Mouse (Mus musculus) neural tube, embryonic 11.5 days (tissue): ENCODE measurements around the gene Cers6. TPM values are rescaled to one million over a fixed set of nuclear protein-coding genes. Genes with fewer than 3 reads are reported as not detected.

Experiments
- ATAC-seq: fragments of 200-750 bp; cut with Nextera tagmentation; 2 replicates; pipeline ENCODE4 v1.8.0; 2017; ENCODE audit warnings: moderate number of reproducible peaks, mild to moderate bottlenecking, moderate TSS enrichment, moderate library complexity; ENCODE audit not compliant: insufficient read depth, low FRiP score, low TSS enrichment
- DNase-seq: peaks from one replicate; pipeline ENCODE4 v3.0.0-alpha.2; 2015; ENCODE audit warnings: low spot score
- H3K27ac ChIP-seq: fragments of 300-500 bp; sonication (generic); 2 replicates; pipeline ENCODE4 v1.5.1; 2014; ENCODE audit warnings: low read depth, mild to moderate bottlenecking, low read length
- H3K27me3 ChIP-seq: fragments of 300-500 bp; sonication (generic); 2 replicates; pipeline ENCODE4 v1.6.1; 2014; ENCODE audit warnings: mild to moderate bottlenecking, low read length, mixed read lengths; ENCODE audit not compliant: control insufficient read depth, insufficient read depth
- H3K36me3 ChIP-seq: fragments of 300-500 bp; sonication (generic); 2 replicates; pipeline ENCODE4 v1.6.1; 2014; ENCODE audit warnings: mild to moderate bottlenecking, low read length, moderate library complexity, mixed read lengths; ENCODE audit not compliant: control insufficient read depth, insufficient read depth
- H3K4me1 ChIP-seq: fragments of 300-500 bp; sonication (generic); 2 replicates; pipeline ENCODE4 v1.6.1; 2014; ENCODE audit warnings: low read length, mixed read lengths; ENCODE audit not compliant: control insufficient read depth, insufficient read depth
- H3K4me2 ChIP-seq: fragments of 300-500 bp; sonication (generic); 2 replicates; pipeline ENCODE4 v1.6.1; 2014; ENCODE audit warnings: low read depth, mild to moderate bottlenecking, moderate library complexity
- H3K4me3 ChIP-seq: fragments of 300-500 bp; sonication (generic); 2 replicates; pipeline ENCODE4 v1.5.1; 2014; ENCODE audit warnings: low read depth, low read length
- H3K9ac ChIP-seq: fragments of 300-500 bp; sonication (generic); 2 replicates; pipeline ENCODE4 v1.6.1; 2014; ENCODE audit warnings: mild to moderate bottlenecking, low read length
- H3K9me3 ChIP-seq: fragments of 300-500 bp; sonication (generic); 2 replicates; pipeline ENCODE4 v1.6.1; 2016; ENCODE audit warnings: low read length; ENCODE audit not compliant: control insufficient read depth
- WGBS: fragments of 180-500 bp; shearing (Covaris S2); extraction: QIAGEN DNeasy Blood & Tissue Kit; methylation state at CpG from one replicate; pipeline ENCODE4 v1.1.7; 2014; 5-methylcytosine and 5-hydroxymethylcytosine counted together
- polyA plus RNA-seq: library from polyadenylated mRNA; unstranded; fragments of >200 nt; fragmentation: Nextera tagmentation; extraction: Ambion mirVana; gene quantifications from 2 replicates; pipeline ENCODE4 v1.2.1, GENCODE M21; 2014

The Cers6 gene
- polyA plus RNA-seq, 1 experiment from 2014 or later: 64.9 TPM

DNA sequence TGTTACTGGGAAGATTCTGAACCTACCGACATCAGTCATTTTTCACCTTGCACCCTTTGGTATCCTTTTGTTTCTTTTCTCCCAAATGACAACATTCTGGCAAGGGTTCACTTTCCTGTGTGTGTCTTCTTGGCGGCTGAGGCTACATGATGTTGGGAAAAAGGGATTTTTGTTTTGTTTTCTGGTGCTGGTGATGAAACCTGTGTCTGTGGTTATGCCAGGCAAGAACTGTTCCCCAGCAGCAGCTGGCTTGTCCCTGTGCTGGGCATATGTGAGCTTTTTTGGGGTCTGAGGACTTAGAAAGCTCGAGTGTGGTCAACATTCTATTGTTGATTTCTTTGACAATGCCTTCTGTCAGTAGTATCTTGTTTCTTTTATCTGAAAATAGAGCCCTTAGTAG is 45.7 kb downstream of the Cers6 start:
- Histone ChIP-seq H3K4me1 (no peaks in the 10 kb centered on the region), H3K4me2 (no peak overlapping the region), H3K27ac (no peak overlapping the region), H3K36me3 (no peaks in the 10 kb centered on the region), H3K9me3 (no peaks in the 10 kb centered on the region), H3K27me3 (no peaks in the 10 kb centered on the region), H3K9ac (no peak overlapping the region), H3K4me3 (no peak overlapping the region)
- ATAC-seq (no peak), DNase-seq (no peak)
- 91% methylated on average over 3 of the region's 3 CpGs for WGBS

DNA sequence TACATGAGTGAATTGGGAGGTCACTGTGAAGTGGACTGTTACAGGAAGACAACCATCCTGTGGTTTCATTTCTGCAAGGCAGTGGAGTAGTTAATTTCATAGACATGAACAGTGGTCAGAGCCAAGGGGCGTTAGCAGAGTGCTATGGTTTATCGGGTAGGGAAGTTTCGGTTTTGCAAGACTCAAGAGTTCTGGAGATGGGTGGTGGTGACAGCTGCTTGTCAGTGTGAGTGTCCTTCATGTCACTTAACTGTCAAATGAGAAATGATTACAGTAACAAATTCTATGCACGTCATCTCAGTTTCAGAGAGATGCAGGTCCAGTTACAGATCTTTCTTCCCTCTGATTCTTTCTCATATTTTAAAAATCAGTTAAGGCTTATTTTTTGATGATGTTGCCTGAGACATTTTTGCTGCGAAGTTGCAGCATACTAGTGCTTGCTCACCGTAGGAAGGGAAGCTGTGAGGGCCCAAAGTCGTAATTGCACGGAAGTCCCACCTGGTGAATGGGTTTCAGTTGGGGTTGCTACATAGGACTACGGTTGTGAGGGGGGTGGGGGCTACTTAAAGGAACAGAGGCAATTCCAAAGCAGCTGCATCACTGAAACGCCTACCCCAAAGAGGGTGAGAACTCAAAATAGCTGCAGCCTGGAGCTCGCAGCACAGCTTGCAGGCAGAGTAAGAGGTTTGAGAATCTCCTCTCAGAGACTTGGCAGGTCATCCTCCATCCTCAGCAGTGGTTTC is 46.7 kb downstream of the Cers6 start:
- no peak overlapping the region for H3K9ac ChIP-seq
- no peaks in the 10 kb centered on the region for H3K9me3 ChIP-seq
- no peak overlapping the region for H3K27ac ChIP-seq
- ATAC-seq (no peak), DNase-seq (no peak)
- WGBS: 79% methylated on average over 11 of the region's 11 CpGs
- H3K36me3 ChIP-seq: no peaks in the 10 kb centered on the region
- H3K4me2 ChIP-seq: no peak overlapping the region
- H3K4me1 ChIP-seq: no peaks in the 10 kb centered on the region
- H3K4me3 ChIP-seq: no peak overlapping the region
- H3K27me3 ChIP-seq: no peaks in the 10 kb centered on the region

- 60% methylated on average over 7 of the region's 7 CpGs for WGBS
- Histone ChIP-seq H3K9ac (no peak overlapping the region), H3K4me3 (no peak overlapping the region), H3K4me2 (no peak overlapping the region), H3K27me3 (no peaks in the 10 kb centered on the region), H3K27ac (no peak overlapping the region), H3K9me3 (no peaks in the 10 kb centered on the region), H3K4me1 (no peaks in the 10 kb centered on the region), H3K36me3 (no peaks in the 10 kb centered on the region)
- DNase-seq: no peak
- ATAC-seq: no peak
These were observed 49.5 kb downstream of the Cers6 start for GRCm38 (mm10) chr2:68910727-68911126.

DNA sequence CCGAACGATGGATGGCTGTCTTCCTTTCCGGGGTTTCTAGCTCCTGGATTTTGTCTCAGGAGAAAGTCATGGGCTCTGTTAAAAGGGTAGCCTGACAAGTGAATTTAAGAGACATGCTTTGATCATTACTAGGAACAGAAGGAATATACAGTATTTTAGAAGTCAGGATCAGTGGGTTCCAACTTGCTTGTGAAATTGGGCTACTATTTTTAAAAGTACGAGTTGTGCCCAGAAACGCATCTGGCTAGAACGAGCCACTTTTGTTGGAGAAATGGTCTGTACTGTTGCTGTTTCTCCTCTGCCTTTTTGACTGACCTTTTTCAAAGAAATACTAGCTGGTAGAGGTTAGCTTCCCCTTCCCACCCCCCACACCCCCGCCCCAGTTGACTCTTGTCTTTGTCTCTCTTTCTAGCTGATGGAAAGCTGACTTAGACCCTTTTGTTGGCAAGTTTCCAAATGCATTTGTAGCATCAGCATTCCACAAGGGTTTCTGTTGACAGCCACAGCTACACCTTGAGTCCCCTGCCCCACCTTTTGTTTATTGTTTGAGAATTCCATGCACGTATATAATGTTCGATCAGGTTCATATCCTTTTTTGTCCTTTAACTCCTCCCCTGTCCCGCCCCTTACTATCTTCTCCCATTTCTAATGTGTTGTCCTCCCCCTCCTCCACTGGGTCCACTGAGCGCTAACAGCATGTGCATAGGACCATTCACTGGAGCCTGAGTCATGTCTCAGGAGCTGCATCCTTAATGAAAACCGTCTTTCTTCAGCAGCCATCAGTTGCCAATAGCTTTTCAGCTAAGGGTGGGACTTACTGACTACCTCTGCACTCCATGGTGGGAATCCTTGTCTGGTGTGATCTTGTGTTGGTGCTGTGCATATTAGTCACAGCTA is 50.6 kb downstream of the Cers6 start:
- Histone ChIP-seq H3K4me3 (no peak overlapping the region), H3K36me3 (no peaks in the 10 kb centered on the region), H3K27me3 (no peaks in the 10 kb centered on the region), H3K4me2 (no peak overlapping the region), H3K27ac (no peak overlapping the region), H3K9ac (no peak overlapping the region), H3K9me3 (no peaks in the 10 kb centered on the region), H3K4me1 (no peaks in the 10 kb centered on the region)
- DNase-seq: no peak
- no peak for ATAC-seq
- 89% methylated on average over 12 of the region's 12 CpGs for WGBS

DNA sequence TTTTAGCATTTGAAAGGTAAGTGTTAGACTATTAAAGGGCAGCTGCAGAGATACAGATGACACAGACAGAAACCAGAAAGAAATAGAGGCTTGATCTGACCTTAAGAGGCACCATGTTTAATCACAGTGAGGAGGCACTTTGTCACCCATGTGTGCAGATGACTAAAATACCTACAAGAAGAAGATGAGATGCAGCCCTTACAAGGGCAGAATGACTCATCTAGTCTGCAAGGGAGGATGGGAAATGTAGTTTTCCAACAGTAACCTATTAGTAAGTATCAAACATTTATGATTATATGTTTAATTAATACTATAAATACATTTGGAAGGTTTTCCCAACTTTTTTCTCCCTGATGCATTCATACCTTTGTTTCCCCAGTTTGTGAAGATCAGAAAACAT is 54.5 kb downstream of the Cers6 start:
- no peaks in the 10 kb centered on the region for H3K36me3 ChIP-seq
- DNase-seq: no peak
- H3K4me2 ChIP-seq: no peak overlapping the region
- no peak for ATAC-seq
- H3K4me3 ChIP-seq: no peak overlapping the region
- no peaks in the 10 kb centered on the region for H3K4me1 ChIP-seq
- no peaks in the 10 kb centered on the region for H3K27me3 ChIP-seq
- H3K27ac ChIP-seq: no peak overlapping the region
- H3K9ac ChIP-seq: no peak overlapping the region
- H3K9me3 ChIP-seq: no peaks in the 10 kb centered on the region

- H3K4me2 ChIP-seq: no peak overlapping the region
- no peak overlapping the region for H3K27ac ChIP-seq
- no peaks in the 10 kb centered on the region for H3K27me3 ChIP-seq
- H3K4me1 ChIP-seq: no peaks in the 10 kb centered on the region
- WGBS: 95% methylated on average over 3 of the region's 3 CpGs
- DNase-seq (no peak), ATAC-seq (no peak)
- no peaks in the 10 kb centered on the region for H3K36me3 ChIP-seq
- H3K4me3 ChIP-seq: no peak overlapping the region
- no peak overlapping the region for H3K9ac ChIP-seq
- H3K9me3 ChIP-seq: no peaks in the 10 kb centered on the region
These were observed 55.1 kb downstream of the Cers6 start for GRCm38 (mm10) chr2:68916299-68916698.

DNA sequence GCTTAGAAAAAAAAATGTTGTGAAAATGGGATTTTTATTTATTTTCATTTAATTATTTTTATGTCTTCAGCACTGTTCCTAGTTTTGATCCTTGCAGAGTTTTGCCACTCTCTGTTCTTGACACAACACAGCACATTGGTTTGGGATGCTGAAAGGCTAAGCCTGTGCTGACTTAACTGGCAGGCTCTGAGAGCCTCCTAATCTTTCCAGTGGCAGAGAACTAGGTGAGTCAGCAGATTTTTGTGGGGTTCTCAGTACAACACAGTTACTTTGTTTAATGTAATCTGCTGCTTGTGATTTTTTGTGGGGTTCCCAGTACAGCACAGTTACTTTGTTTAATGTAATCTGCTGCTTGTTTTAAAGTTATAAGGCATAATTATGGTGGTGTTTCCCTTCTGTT is 55.8 kb downstream of the Cers6 start:
- no peak overlapping the region for H3K9ac ChIP-seq
- no peaks in the 10 kb centered on the region for H3K27me3 ChIP-seq
- no peaks in the 10 kb centered on the region for H3K9me3 ChIP-seq
- no peaks in the 10 kb centered on the region for H3K36me3 ChIP-seq
- no peak overlapping the region for H3K4me2 ChIP-seq
- no peak overlapping the region for H3K4me3 ChIP-seq
- H3K27ac ChIP-seq: no peak overlapping the region
- no peaks in the 10 kb centered on the region for H3K4me1 ChIP-seq
- DNase-seq (no peak), ATAC-seq (no peak)

- WGBS: 92% methylated on average over 4 of the region's 4 CpGs
- H3K4me2 ChIP-seq: no peak overlapping the region
- H3K4me3 ChIP-seq: no peak overlapping the region
- no peaks in the 10 kb centered on the region for H3K27me3 ChIP-seq
- no peaks in the 10 kb centered on the region for H3K4me1 ChIP-seq
- DNase-seq (no peak), ATAC-seq (no peak)
- H3K9me3 ChIP-seq: no peaks in the 10 kb centered on the region
- H3K9ac ChIP-seq: no peak overlapping the region
- H3K27ac ChIP-seq: no peak overlapping the region
- H3K36me3 ChIP-seq: no peaks in the 10 kb centered on the region
These were observed 56.3 kb downstream of the Cers6 start for GRCm38 (mm10) chr2:68917524-68917923.

GRCm38 (mm10) chr2:68924344-68924743 is 63.1 kb downstream of the Cers6 start:
- WGBS: 90% methylated on average over 9 of the region's 9 CpGs
- no peaks in the 10 kb centered on the region for H3K27me3 ChIP-seq
- DNase-seq: no peak
- H3K4me1 ChIP-seq: no peaks in the 10 kb centered on the region
- no peak overlapping the region for H3K9ac ChIP-seq
- no peak overlapping the region for H3K27ac ChIP-seq
- no peak overlapping the region for H3K4me3 ChIP-seq
- H3K9me3 ChIP-seq: no peaks in the 10 kb centered on the region
- no peak overlapping the region for H3K4me2 ChIP-seq
- no peaks in the 10 kb centered on the region for H3K36me3 ChIP-seq
- no peak for ATAC-seq
